Mouse (Mus musculus) neutrophil, adult 59 days (primary cell): Measurements from ENCODE around the gene Serpinb12. TPM values are rescaled to one million over a fixed set of nuclear protein-coding genes. Genes with fewer than 3 reads are reported as not detected.

Experiments
- total RNA-seq, 2 experiments: library from RNA; stranded (reverse); gene quantifications; 1 replicate in 1 of 2; 2 replicates in 1 of 2; pipeline ENCODE4 v1.2.4; 2023

Serpinb12 gene
- total RNA-seq, result under 1 TPM in 1 of 2 experiments, not detected in 1; 0.24 TPM

GRCm38 (mm10) chr1:106934265-106934664 lies at the start of gene Serpinb12:
Serpinb12 (plus strand) TSS chr1:106934449.

GRCm38 (mm10) chr1:106980684-106981083 lies 46.4 kb downstream of the Serpinb12 start, which contains the start of gene Serpinb13:
Serpinb13 (plus strand) TSS chr1:106980984.

Other genes starting within 250 kb of the Serpinb12 start
- gene Bcl2, start 220.2 kb upstream of the Serpinb12 start, total RNA-seq, result 1 to 10 TPM; 5.8 to 6.3 TPM
- gene Kdsr, start 174.7 kb upstream of the Serpinb12 start, total RNA-seq, result 1 to 10 TPM; 9.3 TPM
- gene Vps4b, start 137.7 kb upstream of the Serpinb12 start, total RNA-seq, result 100 to 1,000 TPM; 150 to 173 TPM
- gene Serpinb5, start 73.3 kb upstream of the Serpinb12 start, total RNA-seq, result not detected
- not detected for gene Serpinb13, start 46.5 kb downstream of the Serpinb12 start, total RNA-seq
- gene Serpinb3a, start 117.9 kb downstream of the Serpinb12 start, total RNA-seq, result not detected
- gene Serpinb3d, start 149.1 kb downstream of the Serpinb12 start, total RNA-seq, result not detected